ENCODE assay signal across 20 mouse cellular contexts in genomic region chr11:120651872-120652271, GRCm38 (mm10). TPM values are rescaled to one million over a fixed set of nuclear protein-coding genes. Genes with fewer than 3 reads are reported as not detected.
DNase-seq lines count a peak whose midpoint lies in the region; ATAC-seq and TF ChIP-seq lines count a peak whose summit lies in the region.
"Had no signal": no experiment of that assay in that cellular context is flagged by ENCODE, and none has a peak within 500 bp of the region (broad histone marks: within the 10 kb centered on the region; RNA-seq: fewer than 3 reads in every experiment).

No protein-coding gene starts in this region.

- H3K4me3 ChIP-seq in layer of hippocampus, adult 2 months: no peak overlapping the region
- H3K4me3 ChIP-seq: embryonic facial prominence, embryonic 10.5 days; limb, embryonic 13.5 days; midbrain, embryonic 13.5 days had no signal

- TF ChIP-seq CTCF in layer of hippocampus, adult 2 months (conservative IDR thresholded peaks at IDR 0.05): peak; percentile 64

- DNase-seq in embryo, embryonic 10 days (ENCODE audit: low spot score): peak; percentile 35
- no peak for DNase-seq in embryo, embryonic 10.5 days (ENCODE audit: low spot score)
- DNase-seq in layer of hippocampus, adult 2 months (ENCODE audit: low spot score in 2 of 2): no peak
- no peak for DNase-seq in layer of hippocampus, adult 18-20 months (ENCODE audit: low spot score in 2 of 2)
- DNase-seq in 3T3-L1 (ENCODE audit: low read depth, low spot score): peak; percentile 33
- DNase-seq in ZHBTc4 (ENCODE audit: low read depth, low spot score): peak; percentile 83
- DNase-seq in spleen, postnatal 14 days (ENCODE audit: low spot score in 2 of 2): no peak
- DNase-seq: cerebellum, adult 9-10 months; heart, postnatal 36 days; kidney, postnatal 36 days; layer of hippocampus, postnatal 36 days; lung, postnatal 36 days; right cerebral cortex, postnatal 4 days; thymus, postnatal 25 days had no signal

- no peak overlapping the region for H3K27ac ChIP-seq in layer of hippocampus, adult 2 months
- H3K27ac ChIP-seq: embryonic facial prominence, embryonic 10.5 days; limb, embryonic 13.5 days; midbrain, embryonic 13.5 days had no signal

- no peak for ATAC-seq in inflammation-experienced regulatory T-cells, adult 6 months
- ATAC-seq: midbrain, embryonic 13.5 days had no signal

RNA-seq across cellular contexts. Expression of gene Myadml2, which starts 3.9 kb away (rescaled TPM):
- total RNA-seq in layer of hippocampus, adult 2 months (2021): 1 to 10 TPM; 3.9 to 8.7 TPM
- total RNA-seq in layer of hippocampus, adult 18-20 months (2021): 1 to 10 TPM; 3.9 to 4.6 TPM
- not detected for polyA plus RNA-seq in inflammation-experienced regulatory T-cells, adult 6 months (2017; shearing (Covaris generic))
- polyA plus RNA-seq: embryonic facial prominence, embryonic 10.5 days; intestine, embryonic 14.5 days had no signal

RNA-seq across cellular contexts. Expression of gene Pycr1, which starts 8.3 kb away (rescaled TPM):
- total RNA-seq in layer of hippocampus, adult 2 months (2021): 1 to 10 TPM; 1.3 to 1.8 TPM
- total RNA-seq in layer of hippocampus, adult 18-20 months (2021): 1 to 10 TPM in 1 of 2 experiments, under 1 TPM in 1; 0.81 to 2.0 TPM
- polyA plus RNA-seq in inflammation-experienced regulatory T-cells, adult 6 months (2017; shearing (Covaris generic)): 1 to 10 TPM in 1 of 3 experiments, under 1 TPM in 1, not detected in 1; 0.86 to 1.7 TPM

RNA-seq across cellular contexts. Expression of gene Notum, which starts 9.1 kb away (rescaled TPM):
- 1 to 10 TPM; 4.7 to 5.4 TPM for total RNA-seq in layer of hippocampus, adult 2 months (2021)
- total RNA-seq in layer of hippocampus, adult 18-20 months (2021): 1 to 10 TPM; 2.6 to 5.5 TPM
- polyA plus RNA-seq in inflammation-experienced regulatory T-cells, adult 6 months (2017; shearing (Covaris generic)): not detected
- total RNA-seq: gastrocnemius, adult 18-20 months; heart, postnatal 36 days had no signal

RNA-seq across cellular contexts. Expression of gene Mafg, which starts 18.5 kb away (rescaled TPM):
- total RNA-seq in layer of hippocampus, adult 2 months (2021): 10 to 100 TPM; 71.6 to 80.3 TPM
- total RNA-seq in layer of hippocampus, adult 18-20 months (2021): 10 to 100 TPM; 70.0 to 71.5 TPM
- polyA plus RNA-seq in inflammation-experienced regulatory T-cells, adult 6 months (2017; shearing (Covaris generic)): 10 to 100 TPM; 15.3 to 15.8 (median 15.5) TPM

RNA-seq across cellular contexts. Expression of gene Aspscr1, which starts 20.9 kb away (rescaled TPM):
- 10 to 100 TPM; 50.7 to 53.2 TPM for total RNA-seq in layer of hippocampus, adult 2 months (2021)
- 10 to 100 TPM; 46.1 to 54.3 TPM for total RNA-seq in layer of hippocampus, adult 18-20 months (2021)
- polyA plus RNA-seq in inflammation-experienced regulatory T-cells, adult 6 months (2017; shearing (Covaris generic)): 100 to 1,000 TPM in 1 of 3 experiments, 10 to 100 TPM in 2; 79.4 to 107 (median 86.2) TPM

Comparison
In these comparisons a context has a peak if more than half of its experiments do, and no peak if none do; other contexts are left out.
1. DNase-seq: peak in embryo, embryonic 10 days (single experiment), 3T3-L1 (single experiment) and ZHBTc4 (single experiment); none in embryo, embryonic 10.5 days (single experiment), layer of hippocampus, adult 2 months (0 of 2), layer of hippocampus, adult 18-20 months (0 of 2) and spleen, postnatal 14 days (0 of 2).